Mouse (Mus musculus): ENCODE data around the gene Vkorc1.
"Not testable (repeated sequence)": the region's sequence is repeated elsewhere in the genome, so short reads cannot be mapped to it uniquely, and the experiment has no call there.

Gene Vkorc1

DNA sequence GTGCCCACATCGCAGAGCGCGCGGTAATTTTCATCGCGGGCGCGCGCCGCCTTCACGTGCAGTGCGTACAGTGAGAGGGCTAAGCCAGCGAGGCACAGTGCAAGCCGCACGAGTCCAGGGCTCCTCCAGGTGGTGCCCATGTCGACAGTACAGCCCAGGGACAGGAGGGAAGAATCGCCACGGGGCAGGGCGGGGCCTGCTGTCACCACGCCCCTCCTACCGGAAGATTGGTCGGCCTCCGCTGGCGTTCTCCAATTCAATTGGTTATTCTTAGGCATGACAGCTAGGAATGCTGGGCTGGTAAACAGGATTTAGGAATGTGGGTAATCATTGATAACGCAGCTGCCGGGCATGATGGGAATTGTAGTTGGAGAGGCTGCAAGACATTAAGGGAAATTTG, at the start of gene Vkorc1, which contains the start of gene Gm21974:
Gene Vkorc1 (minus strand): TSS at position 176 of the 400 bp plus-strand sequence.
Gene Gm21974 (minus strand): TSS at position 13 of the 400 bp plus-strand sequence.
- peak; percentile 85 for DNase-seq (ENCODE audit: low read depth, low spot score)

DNA sequence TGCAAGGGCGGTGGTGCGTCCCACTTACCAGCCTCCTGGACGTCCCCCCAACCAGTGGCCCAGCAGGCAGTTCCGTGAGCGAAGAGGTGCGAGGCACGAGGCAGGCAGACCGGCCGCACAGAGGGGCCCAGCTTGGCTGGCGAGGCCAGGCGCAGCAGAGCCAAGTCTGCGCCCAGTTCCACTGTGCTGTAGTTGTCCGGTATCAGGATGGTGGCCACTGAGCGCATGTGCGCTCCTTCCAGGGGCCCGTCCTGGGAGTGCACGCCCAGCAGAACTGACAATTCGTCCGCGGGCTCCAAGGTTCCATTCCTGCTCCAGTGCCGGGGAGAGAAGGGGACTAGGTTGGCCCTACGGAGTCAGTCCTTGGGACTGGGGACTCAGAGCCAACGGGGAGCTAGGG, 49.2 kb upstream of the Vkorc1 start:
- DNase-seq (ENCODE audit: low read depth, low spot score), result no peak

DNA sequence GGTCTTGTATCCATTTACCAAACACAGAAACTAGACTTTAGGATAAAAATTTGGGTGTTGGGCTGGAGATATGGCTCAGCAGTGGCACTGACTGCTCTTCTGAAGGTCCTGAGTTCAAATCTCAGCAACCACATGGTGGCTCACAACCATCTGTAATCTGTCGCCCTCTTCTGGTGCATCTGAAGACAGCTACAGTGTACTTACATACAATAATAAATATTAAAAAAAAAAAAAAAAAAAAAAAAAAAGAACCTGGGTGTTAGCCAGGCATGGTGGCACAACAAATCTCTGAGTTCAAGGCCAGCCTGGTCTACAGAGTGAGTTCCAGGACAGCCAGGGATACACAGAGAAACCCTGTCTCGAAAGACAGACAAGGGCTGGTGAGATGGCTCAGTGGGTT, 46.7 kb upstream of the Vkorc1 start:
- not testable (repeated sequence) for DNase-seq (ENCODE audit: low read depth, low spot score)

DNA sequence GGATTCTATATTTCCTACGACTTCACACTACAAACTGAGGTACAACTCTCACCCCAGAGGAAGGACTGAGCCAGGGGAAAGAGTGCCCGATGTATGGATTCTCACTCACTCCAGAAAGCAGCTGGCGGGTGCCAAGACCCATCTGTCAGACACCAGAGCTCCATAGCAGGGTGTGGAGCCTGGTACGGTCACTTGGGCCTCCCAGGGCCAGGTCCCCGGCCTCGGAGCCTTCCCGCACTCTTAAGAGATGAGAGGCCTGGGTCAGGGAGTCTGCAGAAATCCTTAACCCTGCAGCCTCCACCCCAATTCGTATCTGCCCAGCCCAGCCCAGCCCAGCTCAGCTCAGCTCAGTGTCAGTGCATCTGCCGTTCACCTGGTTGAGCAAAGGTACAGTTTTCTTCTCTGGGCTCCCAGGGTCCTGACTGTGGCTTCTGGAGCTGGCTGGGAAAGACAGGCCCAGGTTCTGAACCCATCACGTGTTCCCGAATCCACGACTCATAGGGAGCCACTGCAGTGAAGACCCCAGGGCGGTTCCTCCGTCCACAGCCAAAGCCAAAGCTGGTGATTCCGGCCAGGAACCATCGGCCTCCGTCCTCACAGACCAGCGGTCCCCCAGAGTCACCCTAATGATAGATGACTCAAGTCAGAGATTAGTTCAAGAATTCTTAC, 40.9 kb upstream of the Vkorc1 start:
- no peak for DNase-seq (ENCODE audit: low read depth, low spot score)

DNA sequence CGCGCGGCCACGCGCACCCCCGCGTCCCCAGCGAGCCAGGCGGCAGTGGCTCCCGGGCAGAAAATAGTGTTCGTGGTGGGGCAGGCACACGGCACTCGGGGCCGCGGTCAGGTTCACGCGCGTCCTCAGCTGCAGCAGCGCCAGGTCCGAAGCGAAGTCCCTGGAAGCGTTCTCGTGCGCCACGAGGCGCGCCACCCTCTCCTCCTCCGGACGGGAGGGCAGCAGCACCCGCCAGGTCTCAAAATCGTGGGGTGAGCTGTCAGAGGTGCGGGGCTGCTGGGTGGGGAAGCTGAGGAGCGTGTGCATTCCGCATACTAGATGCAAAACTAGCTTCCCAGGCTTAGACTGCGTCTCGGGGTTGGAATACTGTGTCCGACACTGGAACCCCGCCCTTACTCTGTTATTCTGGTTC, 40.3 kb upstream of the Vkorc1 start:
- no peak for DNase-seq (ENCODE audit: low read depth, low spot score)

DNA sequence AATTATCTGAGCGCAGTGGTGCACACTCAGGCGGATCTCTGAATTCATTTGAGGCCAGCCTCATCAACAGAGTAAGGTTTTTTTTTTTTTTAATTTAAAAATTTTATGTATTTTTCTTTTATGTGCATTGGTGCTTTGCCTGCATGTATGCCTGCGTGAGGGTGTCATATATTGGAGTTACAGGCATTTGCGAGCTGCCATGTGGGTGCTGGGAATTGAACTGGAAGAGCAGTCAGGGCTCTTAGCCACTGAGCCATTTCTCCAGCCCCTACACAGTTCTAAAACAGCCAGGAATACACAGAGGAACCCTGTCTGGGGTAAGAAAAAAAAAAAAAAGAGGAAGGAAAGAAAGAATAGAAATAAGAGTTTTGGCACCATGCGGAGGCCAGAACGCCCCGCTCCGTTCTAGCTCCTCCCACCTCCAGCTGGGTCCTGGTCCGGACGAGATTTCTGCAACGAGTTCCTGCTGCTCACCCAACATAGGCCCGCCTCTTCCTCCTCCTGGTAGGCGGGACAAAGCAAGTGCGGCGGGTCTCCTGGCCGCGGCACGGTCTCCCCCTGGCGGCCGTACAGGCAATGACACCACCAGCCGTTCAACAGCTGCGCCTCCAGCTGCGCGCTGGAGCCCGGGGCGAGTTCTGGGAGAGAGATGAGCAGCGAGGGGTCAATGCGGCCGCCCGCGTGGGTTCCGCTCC, 39.8 kb upstream of the Vkorc1 start:
- DNase-seq (ENCODE audit: low read depth, low spot score), result peak; percentile 84

DNA sequence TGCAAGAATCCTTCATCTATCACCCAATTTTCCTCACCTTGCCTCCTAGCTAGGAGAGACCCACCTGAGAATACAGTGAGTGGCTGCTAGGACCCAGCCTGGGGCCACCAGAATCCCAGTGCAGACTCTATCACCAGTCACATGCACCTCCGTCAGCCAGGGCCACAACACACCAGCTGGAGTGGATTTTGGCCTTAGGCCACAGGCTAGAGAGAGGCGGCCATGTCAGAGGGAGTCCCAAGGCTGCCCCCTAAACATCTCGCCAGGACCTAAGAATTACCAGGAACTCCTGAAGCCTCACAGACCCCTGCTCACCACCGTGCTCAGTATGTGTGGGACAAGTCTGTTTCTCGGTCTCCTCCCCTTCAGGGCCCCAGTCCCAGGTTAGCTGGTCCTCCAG, 38.7 kb upstream of the Vkorc1 start:
- DNase-seq (ENCODE audit: low read depth, low spot score), result no peak

DNA sequence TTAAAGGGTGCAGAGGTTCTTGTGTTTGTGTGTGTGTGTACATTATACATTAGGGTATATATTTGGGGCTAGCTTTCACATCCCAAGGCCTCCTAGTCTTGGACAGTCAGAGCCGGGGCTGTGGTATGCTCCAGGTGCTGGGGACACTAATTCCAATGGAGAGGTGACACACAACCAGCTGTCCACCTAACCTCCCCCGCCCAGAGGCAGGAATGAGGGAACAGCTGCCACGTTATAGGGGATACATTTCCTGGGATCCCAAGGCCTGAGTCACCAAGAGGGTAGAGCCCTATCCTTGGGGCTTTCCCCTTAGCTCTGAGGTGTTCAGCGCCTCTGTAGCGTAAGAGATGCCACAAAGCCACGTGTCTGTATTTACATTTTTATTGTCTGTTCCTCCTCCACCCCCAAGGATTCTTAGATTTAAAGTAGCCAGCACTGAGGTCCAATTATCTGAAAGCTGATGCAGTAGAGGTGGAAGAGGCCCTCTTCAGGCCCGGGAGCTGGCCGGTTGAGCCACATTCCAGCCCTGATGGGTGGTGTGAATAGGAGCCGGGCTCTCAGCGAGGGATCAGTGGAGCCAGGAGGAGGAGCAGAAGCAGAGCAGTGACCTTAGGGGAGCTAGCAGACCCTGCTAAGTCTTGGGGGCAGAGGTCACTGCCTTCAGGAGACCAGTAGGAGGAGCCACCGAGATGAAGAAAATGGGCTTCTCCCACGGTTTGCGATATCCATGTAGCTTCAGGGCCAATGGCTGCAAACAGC, 37.0 kb upstream of the Vkorc1 start:
- no peak for DNase-seq (ENCODE audit: low read depth, low spot score)

DNA sequence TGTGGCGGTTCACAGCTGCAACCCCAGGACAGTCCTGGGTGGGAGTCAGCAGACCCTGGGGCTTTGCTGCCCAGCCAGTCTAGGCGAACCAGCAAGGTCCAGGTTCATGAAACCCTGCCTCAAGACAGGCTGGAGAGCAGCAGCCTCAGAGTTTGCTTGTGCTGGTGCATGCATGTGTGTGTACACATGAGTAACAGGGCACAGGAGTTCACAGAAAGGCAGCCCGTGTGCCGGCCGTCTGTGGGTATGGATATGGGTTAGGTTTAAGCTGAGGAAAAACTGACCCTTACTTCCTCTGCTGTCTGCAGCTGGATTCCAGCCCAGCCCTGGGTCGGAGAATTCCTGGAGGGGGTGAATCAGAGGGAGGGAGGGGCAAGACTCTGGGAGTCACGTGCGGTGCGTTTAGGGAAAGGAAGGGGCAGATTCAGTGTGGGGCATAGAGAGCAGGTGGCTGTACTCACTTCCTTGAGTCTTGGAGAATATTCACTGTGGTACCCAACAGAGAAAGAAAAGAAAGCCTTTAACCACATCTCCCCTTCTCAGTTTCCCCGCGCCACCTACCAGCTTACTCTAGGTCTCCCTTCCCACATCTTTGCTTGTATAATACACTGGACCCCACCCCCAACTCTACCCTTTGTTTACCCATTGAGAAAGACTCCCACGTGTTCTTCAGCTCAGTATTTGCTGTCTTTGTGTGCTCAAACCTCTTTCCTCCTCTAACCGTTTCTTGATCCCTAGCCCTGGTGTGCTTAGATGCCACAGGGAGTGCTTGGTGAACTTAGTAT, 36.1 kb upstream of the Vkorc1 start:
- no peak for DNase-seq (ENCODE audit: low read depth, low spot score)

DNA sequence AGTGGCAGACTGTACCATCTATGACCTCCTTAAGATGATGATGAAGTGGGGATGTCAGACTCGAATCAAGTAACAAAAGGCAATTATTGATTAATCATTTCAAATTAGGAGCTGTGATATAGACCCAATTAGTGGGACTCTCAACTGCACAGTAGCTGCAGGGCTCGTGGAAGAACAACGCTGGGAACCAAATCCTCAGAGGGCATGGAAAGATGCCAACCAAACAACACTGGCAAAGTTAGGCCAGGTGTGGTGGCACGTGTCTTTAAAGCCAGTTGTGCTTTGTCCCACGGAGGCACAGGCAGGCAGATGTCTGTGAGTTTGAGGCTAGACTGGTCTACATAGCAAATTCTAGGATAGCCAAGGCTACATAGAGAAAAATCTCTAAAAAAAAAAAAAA, 35.2 kb upstream of the Vkorc1 start:
- DNase-seq (ENCODE audit: low read depth, low spot score), result no peak

DNA sequence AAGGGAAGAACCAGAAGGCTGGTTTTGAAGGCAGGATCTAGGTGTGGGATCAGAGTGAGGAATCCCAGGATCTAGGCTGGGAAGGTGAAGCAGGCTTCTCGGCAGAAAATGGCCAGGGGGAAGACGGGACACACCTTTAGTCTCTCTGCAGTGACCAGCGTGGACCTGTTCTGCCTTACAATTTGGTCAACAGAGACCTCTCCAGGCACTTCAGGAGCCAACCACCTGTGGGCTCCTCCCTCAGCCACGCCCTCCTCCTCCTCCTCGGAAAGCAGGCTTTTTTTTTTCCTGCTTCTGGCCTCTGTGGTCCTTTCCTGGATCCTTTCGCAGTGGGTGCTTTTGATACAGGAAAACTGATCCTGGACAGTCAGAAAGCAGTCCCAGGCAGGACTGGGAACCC, 34.5 kb upstream of the Vkorc1 start, which contains the start of gene Prss8:
Gene Prss8 (minus strand): TSS at position 182 of the 400 bp plus-strand sequence.
- no peak for DNase-seq (ENCODE audit: low read depth, low spot score)

DNA sequence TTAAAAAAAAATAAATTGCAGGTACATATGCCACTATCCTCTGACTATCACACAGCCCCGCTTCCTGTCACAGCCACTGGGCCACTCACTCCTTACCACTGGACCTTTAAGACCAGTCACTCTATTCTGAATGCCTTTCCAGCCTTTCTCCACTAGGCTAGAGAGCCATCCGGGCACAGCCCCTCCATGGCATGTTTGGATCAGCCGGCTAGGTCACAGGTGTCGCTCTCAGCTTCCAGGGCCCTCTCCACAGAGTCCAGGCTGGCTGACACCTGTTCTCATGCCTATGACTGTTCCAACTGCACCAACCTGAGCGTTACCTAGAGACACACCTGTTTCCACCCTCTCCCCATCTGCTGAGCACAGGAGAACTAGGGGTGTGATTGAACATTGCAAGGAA, 33.2 kb upstream of the Vkorc1 start:
- DNase-seq (ENCODE audit: low read depth, low spot score), result no peak

DNA sequence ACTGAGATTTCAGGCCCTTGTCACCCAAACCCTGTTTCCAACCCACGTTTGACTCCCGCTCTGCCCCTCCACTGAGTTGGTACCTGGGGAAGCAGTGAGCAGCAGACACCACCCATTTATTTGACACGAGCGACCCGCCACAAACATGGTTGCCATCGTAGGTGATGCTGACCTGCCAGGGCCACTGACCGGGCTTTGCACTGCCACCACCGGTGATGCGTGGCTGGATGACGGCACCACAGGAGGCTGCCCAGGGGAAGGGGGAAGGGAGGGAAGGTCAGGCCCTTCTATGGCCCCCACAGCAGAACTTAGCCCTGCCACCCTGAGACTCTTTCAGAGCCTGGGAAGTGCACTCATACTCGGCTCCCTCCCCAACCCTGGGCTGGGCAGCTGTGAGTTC, 32.3 kb upstream of the Vkorc1 start:
- DNase-seq (ENCODE audit: low read depth, low spot score), result no peak

DNA sequence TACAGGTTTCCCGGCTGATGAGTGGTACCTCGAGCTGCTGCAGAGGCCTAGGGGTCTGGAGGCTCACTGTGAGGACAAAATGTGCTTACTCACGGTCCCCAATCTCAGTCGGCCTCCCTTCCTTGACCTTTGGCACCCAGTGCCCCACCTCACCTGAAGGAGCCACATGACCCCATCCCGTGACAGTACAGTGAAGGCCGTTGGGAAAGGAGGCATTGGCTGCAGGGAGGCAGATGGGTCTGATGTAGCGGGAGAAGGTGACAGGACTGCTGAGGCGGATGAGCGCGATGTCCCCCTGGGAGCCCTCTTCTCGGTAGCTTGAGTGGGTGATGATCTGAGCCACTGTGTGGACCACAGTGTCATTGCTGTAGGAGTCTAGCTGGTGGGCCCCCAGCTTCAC, 31.4 kb upstream of the Vkorc1 start:
- DNase-seq (ENCODE audit: low read depth, low spot score), result no peak

DNA sequence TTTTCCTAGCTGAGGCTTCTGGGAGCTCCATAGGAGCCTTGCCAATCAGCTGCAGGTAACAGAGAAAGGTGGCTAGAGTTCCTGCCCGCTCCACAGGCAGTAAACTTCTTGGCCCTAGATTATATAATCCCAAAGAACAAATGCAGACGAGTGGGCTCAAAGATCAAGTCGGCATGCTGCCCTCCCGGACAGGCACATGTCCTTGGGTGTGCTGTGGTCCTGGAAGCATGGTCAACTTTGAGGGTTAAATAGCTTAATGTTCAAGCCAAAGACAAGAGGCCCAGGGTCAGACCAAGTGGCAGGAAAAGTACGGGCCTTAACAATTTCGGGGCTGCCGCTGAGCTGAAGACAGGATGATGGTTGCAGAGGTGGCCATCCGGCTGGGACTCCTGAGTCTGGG, 30.6 kb upstream of the Vkorc1 start:
- no peak for DNase-seq (ENCODE audit: low read depth, low spot score)

DNA sequence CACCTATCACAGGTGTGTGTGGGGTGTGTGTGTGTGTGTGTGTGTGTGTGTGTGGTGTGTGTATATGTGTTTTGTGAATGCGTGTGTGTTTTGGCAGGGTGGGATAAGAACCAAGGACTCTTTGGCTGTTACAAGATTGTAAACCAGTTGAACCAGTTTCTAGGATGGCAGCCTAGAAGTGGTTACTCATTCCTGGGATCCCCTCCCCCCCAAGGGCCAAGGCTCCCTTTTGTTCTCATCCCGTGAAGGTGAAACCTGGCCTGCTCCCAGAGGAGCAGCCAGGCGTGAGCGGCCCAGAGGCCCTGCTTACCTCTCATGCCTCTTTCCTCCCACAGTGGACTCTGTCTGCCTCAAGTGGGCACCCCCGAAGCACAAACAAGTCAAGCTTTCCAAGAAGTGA, 29.8 kb upstream of the Vkorc1 start:
- no peak for DNase-seq (ENCODE audit: low read depth, low spot score)

DNA sequence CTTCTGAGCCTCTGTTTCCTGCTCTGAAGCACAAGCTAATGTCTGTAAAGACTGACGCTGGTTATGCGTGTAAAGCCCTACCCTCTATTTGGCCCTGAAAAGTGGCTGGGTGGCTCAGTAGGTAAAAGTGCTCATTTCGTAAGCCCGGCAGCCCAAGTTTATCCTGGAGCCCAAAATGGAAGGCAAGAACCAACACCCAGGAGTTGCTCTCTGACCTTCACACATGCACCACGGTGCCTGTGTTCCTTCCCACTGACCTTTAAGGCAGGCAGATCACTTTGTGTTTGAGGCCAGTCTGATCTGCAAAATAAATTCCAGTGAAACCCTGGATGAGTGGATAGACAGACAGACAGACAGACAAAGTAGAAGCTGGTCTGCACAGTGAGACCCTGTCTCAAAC, 28.3 kb upstream of the Vkorc1 start:
- DNase-seq (ENCODE audit: low read depth, low spot score), result no peak

DNA sequence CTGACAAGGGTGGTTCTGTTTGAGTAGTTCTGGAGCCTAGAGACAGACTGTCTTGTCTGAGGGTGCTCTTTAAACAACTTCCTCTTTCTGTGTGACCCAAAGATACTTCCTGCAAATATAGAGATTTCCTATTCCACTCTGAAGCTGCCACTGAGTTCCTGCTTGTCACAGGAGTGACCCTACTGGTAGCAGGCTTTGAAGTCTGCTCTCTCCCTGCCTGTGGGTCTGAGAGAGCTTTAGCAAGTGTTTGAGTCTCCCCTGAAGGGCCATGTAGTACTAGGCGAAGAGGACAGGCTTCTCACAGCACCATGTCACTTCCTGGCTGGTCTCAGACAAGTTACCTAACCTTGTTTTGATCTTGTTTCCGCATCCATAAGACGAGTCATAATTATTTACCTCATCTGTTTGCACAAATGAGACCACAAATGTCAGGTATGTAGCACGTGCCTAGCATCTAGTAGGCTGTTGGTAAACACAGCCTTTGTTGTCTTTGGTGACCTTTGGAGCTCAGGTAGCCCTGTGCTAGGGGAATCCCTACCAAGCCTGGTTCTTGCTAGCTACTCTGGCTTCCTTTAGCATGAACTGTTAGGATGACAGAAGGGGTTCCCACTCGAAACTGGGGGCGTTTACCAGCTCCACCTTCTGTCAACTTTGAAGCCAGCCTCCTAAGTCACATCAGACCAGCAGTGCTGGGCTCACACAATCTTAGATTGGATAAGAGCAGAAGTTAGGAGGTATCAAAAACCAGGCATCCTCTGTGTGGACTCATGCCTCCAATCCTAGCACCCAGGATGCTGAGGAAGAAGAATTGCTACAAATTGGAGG, 27.2 kb upstream of the Vkorc1 start:
- DNase-seq (ENCODE audit: low read depth, low spot score), result no peak

DNA sequence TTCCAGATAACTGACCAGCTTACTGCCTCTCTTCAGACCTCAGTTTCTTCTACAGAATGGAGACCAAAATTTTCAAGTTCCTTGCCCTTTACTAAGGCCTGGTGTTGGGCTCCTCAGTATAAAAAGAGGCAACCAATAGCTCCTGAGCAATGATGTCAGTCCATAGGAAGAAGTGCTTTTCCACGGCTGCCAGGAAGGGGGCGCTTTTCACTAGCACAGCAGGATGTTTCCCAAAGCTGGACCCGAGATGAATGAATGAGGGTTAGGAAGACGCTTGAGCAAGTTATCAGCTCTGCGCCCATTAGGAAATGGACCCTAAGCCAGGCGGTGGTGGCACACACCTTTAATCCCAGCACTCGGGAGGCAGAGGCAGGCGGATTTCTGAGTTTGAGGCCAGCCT, 26.1 kb upstream of the Vkorc1 start:
- no peak for DNase-seq (ENCODE audit: low read depth, low spot score)

DNA sequence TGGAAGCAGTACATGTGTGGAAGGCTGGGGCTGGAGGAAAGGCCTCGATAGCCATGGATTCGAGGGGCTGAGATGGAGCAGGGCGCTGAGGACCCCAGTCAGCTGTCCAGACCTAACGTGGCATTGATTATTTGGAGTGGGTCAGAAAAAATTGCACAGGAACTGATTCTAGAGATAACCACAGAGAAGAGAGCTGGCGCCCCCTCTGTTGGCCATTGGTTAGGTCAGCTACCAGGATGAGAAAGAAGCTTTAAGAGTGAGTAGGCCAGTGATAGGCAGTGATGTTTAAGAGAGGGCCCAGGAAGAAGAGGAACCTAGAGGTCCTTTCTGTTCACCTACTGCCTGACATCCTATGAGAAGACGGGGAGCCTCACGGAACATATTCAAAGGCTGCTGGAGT, 23.9 kb upstream of the Vkorc1 start:
- no peak for DNase-seq (ENCODE audit: low read depth, low spot score)

DNA sequence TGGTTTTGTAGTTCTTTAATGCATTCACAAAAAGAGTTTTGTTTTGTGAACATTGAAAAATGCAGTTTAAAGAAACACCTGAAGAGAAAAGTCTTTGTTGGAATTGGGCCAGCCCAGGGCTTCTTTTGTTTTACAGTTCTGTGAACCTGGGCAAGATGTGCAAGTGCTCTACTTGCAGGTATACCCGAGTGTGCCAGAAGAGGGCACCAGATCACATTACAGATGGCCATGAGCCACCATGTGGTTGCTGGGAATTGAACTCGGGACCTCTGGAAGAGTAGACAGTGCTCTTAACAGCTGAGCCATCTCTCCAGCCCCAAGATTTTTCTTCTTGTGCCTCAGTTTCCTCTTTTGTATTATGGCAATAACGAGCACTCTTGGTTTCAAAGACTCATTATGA, 22.8 kb upstream of the Vkorc1 start:
- DNase-seq (ENCODE audit: low read depth, low spot score), result no peak

Data from c-Kit-negative CD71-positive TER-119-positive erythroid progenitor cells, embryonic 14.5 days (primary cell).